Comparison of ENCODE assay signal across 10 mouse cellular contexts in the genomic region with DNA sequence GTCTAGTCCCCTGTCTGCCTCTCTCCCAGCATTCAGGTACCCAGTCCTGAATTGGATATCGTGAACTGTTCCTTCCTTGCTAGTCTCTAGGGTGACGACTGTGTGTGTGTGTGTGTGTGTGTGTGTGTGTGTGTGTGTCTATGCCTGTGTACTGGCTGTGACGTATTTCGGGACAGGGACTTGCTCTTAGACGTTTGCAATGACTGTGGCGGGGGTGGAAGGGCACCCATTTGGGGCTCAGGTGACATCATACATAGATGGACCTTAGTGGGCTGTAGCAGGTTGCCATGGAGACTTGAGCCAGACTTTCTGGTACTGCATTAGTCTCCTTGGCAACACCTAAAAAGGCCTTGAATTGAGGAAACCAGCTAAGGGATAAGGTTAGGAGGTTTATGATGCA. TPM values are rescaled to one million over a fixed set of nuclear protein-coding genes. Genes with fewer than 3 reads are reported as not detected.
DNase-seq lines count a peak whose midpoint lies in the region; ATAC-seq and TF ChIP-seq lines count a peak whose summit lies in the region.
"Had no signal": no experiment of that assay in that cellular context is flagged by ENCODE, and none has a peak within 500 bp of the region (broad histone marks: within the 10 kb centered on the region; RNA-seq: fewer than 3 reads in every experiment).

No protein-coding gene starts in this region.

- ATAC-seq in G1E (ENCODE audit: extremely low read depth, insufficient number of reproducible peaks, low FRiP score, poor library complexity, severe bottlenecking) = no peak
- no peak for ATAC-seq in monocyte, adult 5-6 weeks (replicated peaks; ENCODE audit: insufficient number of reproducible peaks, low FRiP score, low TSS enrichment, poor library complexity, severe bottlenecking)

- intact Hi-C loops in left cerebral cortex, postnatal 25 days (cut with DNase I) = no loop called here

- H3K9me3 ChIP-seq in G1E (replicated peaks) = no peaks in the 10 kb centered on the region
- H3K9me3 ChIP-seq: megakaryocyte, embryonic 14.5 days had no signal

- peak; percentile 3 for DNase-seq in adrenal gland, postnatal 14 days
- DNase-seq in adrenal gland, adult 2 months = no peak
- DNase-seq in layer of hippocampus, adult 11-12 months (ENCODE audit: low spot score) = peak; percentile 33
- DNase-seq in layer of hippocampus, postnatal 14 days (ENCODE audit: low spot score in 2 of 2) = no peak
- DNase-seq in G1E (ENCODE audit: low spot score) = no peak
- peak; percentile 48 to 73 for DNase-seq in left cerebral cortex, postnatal 25 days (ENCODE audit: low spot score in 2 of 2)
- no peak for DNase-seq in cerebellum, postnatal 10 days
- DNase-seq: adrenal gland, postnatal 25 days had no signal

- peaks cover 53% of the 10 kb centered on the region for H3K4me1 ChIP-seq in G1E (ENCODE audit: insufficient read depth, low read depth, low read length)

- peak overlapping the region; percentile 68; the same call in 1 of the 2 replicates for H3K4me3 ChIP-seq in G1E (ENCODE audit: low read depth, low read length)
- H3K4me3 ChIP-seq: megakaryocyte, embryonic 14.5 days had no signal

- no peak for TF ChIP-seq CTCF in G1E (IDR thresholded peaks at IDR 0.05; ENCODE audit: low read depth, low read length)

- H3K36me3 ChIP-seq in G1E (replicated peaks) = peaks cover 50% of the 10 kb centered on the region

- peaks cover 3% of the 10 kb centered on the region; the same call in 1 of the 2 replicates for H3K27me3 ChIP-seq in G1E (ENCODE audit: insufficient read depth, low read length)

RNA-seq across cellular contexts. Expression of a gene that starts 1.4 kb away (rescaled TPM):
- 2.4 and 5.1 TPM in 2 replicates for total RNA-seq in adrenal gland, postnatal 14 days (2021)
- 10 to 100 TPM in 1 of 2 experiments, 1 to 10 TPM in 1; 3.3 to 14.4 TPM for total RNA-seq in adrenal gland, adult 2 months (2021)
- polyA plus RNA-seq in adrenal gland, adult 2 months (2012; rRNA removed) = 4.1 and 7.4 TPM in 2 replicates
- total RNA-seq in layer of hippocampus, postnatal 14 days (2021) = 1 to 10 TPM; 2.1 to 3.3 TPM
- total RNA-seq in G1E (2014; fragmentation: Nextera tagmentation) (4.4 and 6.8 TPM in 2 replicates), G1E (2017) (4.9 and 5.3 TPM in 2 replicates)
- polyA plus RNA-seq in G1E (2012) = 7.2 and 7.9 TPM in 2 replicates
- total RNA-seq in left cerebral cortex, postnatal 25 days (2021) = 1 to 10 TPM; 3.4 to 3.9 TPM
- total RNA-seq in monocyte, adult 5-6 weeks (2017) = 12.6 to 19.0 TPM (median 14.8 TPM) in 3 replicates

RNA-seq across cellular contexts. Expression of a gene that starts 8.3 kb away (rescaled TPM):
- total RNA-seq in adrenal gland, postnatal 14 days (2021) = not detected in 2 replicates
- not detected for total RNA-seq in adrenal gland, adult 2 months (2021)
- polyA plus RNA-seq in adrenal gland, adult 2 months (2012; rRNA removed) = not detected in 2 replicates
- total RNA-seq in layer of hippocampus, postnatal 14 days (2021) = not detected
- not detected in 2 replicates for total RNA-seq in G1E (2014; fragmentation: Nextera tagmentation)
- 0.17 and 0.22 TPM in 2 replicates for total RNA-seq in G1E (2017)
- not detected in 2 replicates for polyA plus RNA-seq in G1E (2012)
- not detected for total RNA-seq in left cerebral cortex, postnatal 25 days (2021)
- total RNA-seq in monocyte, adult 5-6 weeks (2017) = not detected in 3 replicates
- total RNA-seq: adrenal gland, postnatal 25 days had no signal

RNA-seq across cellular contexts. Expression of a gene that starts 9.3 kb away (rescaled TPM):
- total RNA-seq in adrenal gland, postnatal 14 days (2021) = 39.3 and 47.6 TPM in 2 replicates
- total RNA-seq in adrenal gland, adult 2 months (2021) = 10 to 100 TPM; 44.9 to 47.9 TPM
- 24.2 and 26.0 TPM in 2 replicates for polyA plus RNA-seq in adrenal gland, adult 2 months (2012; rRNA removed)
- total RNA-seq in layer of hippocampus, postnatal 14 days (2021) = 10 to 100 TPM; 26.1 to 28.2 TPM
- total RNA-seq in G1E (2014; fragmentation: Nextera tagmentation) (20.3 and 20.9 TPM in 2 replicates), G1E (2017) (44.4 and 54.3 TPM in 2 replicates)
- 75.3 and 78.3 TPM in 2 replicates for polyA plus RNA-seq in G1E (2012)
- 10 to 100 TPM; 33.1 to 33.5 TPM for total RNA-seq in left cerebral cortex, postnatal 25 days (2021)
- 20.6 to 41.4 TPM (median 36.8 TPM) in 3 replicates for total RNA-seq in monocyte, adult 5-6 weeks (2017)

RNA-seq across cellular contexts. Expression of a gene that starts 41.2 kb away (rescaled TPM):
- total RNA-seq in adrenal gland, postnatal 14 days (2021) = 37.2 and 38.0 TPM in 2 replicates
- total RNA-seq in adrenal gland, adult 2 months (2021) = 10 to 100 TPM; 30.7 to 37.3 TPM
- polyA plus RNA-seq in adrenal gland, adult 2 months (2012; rRNA removed) = 6.5 and 7.6 TPM in 2 replicates
- total RNA-seq in layer of hippocampus, postnatal 14 days (2021) = 1 to 10 TPM; 8.4 to 9.3 TPM
- total RNA-seq in G1E (2014; fragmentation: Nextera tagmentation) (14.2 and 17.7 TPM in 2 replicates), G1E (2017) (20.4 and 22.8 TPM in 2 replicates)
- 3.1 and 4.4 TPM in 2 replicates for polyA plus RNA-seq in G1E (2012)
- total RNA-seq in left cerebral cortex, postnatal 25 days (2021) = 1 to 10 TPM; 7.6 to 8.4 TPM
- 3.4 to 6.1 TPM (median 5.0 TPM) in 3 replicates for total RNA-seq in monocyte, adult 5-6 weeks (2017)

Comparison
In these comparisons a context has a peak if more than half of its experiments do, and no peak if none do; other contexts are left out.
1. DNase-seq: peak in adrenal gland, postnatal 14 days (single experiment), layer of hippocampus, adult 11-12 months (single experiment) and left cerebral cortex, postnatal 25 days (2 of 2); none in adrenal gland, adult 2 months (single experiment), layer of hippocampus, postnatal 14 days (0 of 2), G1E (single experiment) and cerebellum, postnatal 10 days (0 of 2).